Mouse (Mus musculus): ENCODE results near the gene Zfp687.

Gene Zfp687

GRCm38 (mm10) chr3:95016532-95017056 lies 1.3 kb upstream of the Zfp687 start:
- no peak for DNase-seq (ENCODE audit: low read depth, low spot score)

DNA sequence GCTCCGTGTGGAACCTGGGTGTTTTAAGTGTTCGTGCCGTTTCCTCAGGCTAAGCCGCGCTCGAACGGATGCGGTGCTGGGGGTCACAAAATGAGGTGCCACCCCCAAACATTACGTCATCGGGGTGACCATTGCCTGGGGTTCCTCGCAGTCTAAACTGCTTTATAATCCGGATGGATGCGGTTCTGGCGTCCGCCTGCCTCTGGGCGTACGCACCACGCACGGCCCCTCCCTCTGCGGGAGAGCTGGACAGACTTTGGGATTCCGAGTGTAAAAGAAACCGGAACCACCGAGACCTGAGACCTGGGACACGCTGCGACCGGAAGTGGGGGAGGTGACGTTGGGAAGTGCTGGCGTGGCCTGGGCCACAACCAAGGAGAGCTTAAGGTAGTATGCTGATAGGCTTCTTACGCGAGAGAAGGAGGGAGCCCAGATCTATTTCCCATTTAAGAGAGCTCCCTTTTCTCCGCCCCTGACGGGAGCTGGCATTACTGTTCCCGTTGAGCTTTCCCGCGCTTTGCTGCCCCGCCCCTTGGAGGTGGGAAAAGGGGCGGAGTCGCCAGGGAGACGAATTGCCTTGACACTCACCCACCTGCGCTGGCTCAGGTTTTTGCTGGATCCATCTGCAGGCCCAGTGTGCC lies 763 bp upstream of the Zfp687 start:
- DNase-seq (ENCODE audit: low read depth, low spot score) = peak; percentile 93

DNA sequence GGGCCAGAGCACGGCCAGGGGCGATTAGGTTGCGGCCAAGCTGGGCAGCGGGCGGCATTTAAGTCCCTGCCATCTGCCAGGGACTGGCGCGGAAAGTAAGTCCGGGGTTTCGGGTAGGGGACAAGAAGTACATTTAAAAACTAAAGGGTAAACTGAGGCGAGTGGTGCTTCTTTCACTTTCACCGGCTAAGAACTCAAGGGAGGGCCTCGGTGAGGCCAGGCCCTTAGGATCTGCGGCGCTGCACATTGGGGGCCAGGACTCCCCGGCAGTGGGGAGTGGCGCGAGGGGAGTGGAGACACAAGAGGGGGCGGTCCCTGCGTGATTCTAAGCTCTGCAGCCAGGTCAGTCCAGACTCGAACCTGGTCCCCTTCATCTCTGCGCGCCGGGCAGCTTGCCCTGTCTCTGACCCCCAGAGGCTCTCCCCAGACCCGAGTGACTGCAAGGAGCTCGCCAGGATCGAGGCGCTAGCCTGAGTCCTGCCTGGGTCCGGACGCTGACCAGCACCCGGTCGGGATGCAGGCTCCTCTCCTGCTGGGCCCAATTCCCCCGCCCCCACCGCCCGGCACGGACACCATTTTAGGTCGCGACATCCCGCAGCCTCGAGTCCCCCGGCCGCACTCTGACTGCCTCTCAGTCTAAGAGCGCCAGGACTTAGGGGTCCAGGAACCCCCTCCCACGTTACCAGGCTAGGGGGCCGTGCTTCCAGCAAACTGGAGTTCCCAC lies 658 bp downstream of the Zfp687 start:
- DNase-seq (ENCODE audit: low read depth, low spot score) = no peak

DNA sequence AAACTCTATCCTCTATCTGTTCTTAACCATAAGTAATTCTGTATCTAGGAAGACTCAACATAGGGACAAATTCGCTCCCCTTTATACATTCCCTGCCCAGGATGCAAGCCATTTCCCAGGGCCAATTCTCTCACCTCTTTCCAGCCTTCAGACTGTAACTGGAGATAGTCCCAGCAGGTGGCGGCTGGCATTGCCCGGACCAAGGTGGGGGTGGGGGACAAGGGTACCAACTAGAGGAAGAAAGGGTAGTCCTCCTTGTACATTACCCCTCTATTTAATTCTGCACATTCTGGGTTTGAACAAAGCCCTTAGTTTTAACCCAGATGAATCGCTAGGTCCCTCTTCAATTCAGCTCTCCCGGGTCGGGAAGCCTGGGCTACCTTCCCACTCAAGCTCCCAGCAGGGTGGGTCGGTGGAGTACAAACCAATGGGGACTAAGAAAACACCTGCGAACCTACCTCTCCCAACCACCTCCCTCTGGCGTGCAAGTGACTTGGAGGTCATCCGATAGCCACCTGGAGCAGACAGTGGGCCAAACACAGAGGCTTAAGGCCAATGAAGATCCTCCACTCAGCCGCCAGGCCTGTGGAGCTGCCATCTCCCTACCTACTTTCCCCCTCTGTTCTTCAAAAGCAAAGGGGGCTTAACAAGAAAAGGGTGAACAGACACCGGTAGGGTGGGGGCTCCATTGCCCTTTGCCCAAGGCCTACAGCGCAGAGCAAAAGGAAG lies 1.4 kb downstream of the Zfp687 start:
- no peak for DNase-seq (ENCODE audit: low read depth, low spot score)

DNA sequence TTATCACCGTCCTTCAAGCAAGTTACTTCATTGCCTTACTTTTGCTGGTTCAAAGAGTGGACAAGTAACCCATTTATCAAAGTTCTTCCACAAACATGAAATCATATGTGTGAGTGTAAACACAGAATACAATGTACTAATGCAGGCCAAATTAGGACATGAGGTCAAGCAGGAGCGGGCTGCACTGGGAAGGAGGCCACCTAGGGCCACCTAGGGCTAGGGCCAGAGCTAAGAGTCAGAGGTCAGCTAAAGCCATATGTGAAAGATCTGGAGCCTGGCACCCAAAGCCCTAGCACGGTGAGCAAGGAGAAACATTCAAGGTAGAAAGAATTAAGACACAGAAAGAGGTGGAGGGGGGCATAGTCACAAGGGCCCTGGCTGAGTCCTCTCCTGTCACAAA lies 2.3 kb downstream of the Zfp687 start:
- DNase-seq (ENCODE audit: low read depth, low spot score) = no peak

GRCm38 (mm10) chr3:95010396-95010795 lies 4.9 kb downstream of the Zfp687 start:
- DNase-seq (ENCODE audit: low read depth, low spot score) = no peak

DNA sequence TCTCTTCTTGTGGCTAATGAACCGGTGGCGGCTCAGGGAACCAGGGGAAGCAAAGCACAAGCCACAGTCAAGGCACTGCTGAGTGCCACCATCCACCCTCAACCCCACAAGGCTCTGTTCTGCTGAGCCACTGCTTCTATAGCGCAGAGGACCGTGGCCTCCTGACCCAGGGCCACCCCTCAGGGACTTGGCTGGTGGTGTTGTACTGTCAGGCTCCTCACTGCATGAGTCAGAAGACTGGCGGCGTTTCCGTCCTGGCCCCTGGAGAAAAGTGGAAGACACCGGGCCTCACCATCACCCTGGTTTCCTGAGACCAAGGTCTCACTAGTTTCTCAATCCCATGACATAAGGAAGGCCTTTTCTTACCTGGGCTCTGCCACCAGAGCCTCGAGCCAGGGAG lies 7.5 kb downstream of the Zfp687 start:
- no peak for DNase-seq (ENCODE audit: low read depth, low spot score)

GRCm38 (mm10) chr3:95005651-95006050 lies 9.6 kb downstream of the Zfp687 start:
- no peak for DNase-seq (ENCODE audit: low read depth, low spot score)

GRCm38 (mm10) chr3:95003273-95003672 lies 12.0 kb downstream of the Zfp687 start:
- DNase-seq (ENCODE audit: low read depth, low spot score) = no peak

GRCm38 (mm10) chr3:95002569-95002968 lies 12.7 kb downstream of the Zfp687 start:
- no peak for DNase-seq (ENCODE audit: low read depth, low spot score)

DNA sequence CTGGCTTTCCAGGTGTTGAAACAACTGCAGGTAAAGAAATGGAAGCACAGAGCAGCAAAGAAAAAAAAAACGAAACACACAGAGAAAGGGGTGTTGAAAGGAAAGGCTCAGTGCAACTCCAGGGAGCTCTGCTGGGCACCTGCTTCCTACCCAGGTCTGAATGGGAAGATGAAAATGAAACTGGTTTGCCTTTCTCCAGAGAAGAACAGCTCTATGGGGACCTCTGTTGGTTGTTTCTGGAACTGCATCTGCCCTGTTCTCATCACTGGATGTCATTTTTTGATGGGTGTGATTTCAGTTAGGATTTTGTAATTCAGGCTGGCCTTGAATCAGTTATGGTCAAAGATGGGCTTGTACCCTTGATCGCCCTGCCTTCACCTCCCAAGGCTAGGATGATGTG lies 18.3 kb downstream of the Zfp687 start:
- DNase-seq (ENCODE audit: low read depth, low spot score) = peak; percentile 75

GRCm38 (mm10) chr3:94989159-94989761 lies 26.0 kb downstream of the Zfp687 start:
- DNase-seq (ENCODE audit: low read depth, low spot score) = no peak

GRCm38 (mm10) chr3:94987578-94987977 lies 27.7 kb downstream of the Zfp687 start:
- DNase-seq (ENCODE audit: low read depth, low spot score) = no peak

GRCm38 (mm10) chr3:94985513-94985912 lies 29.7 kb downstream of the Zfp687 start:
- no peak for DNase-seq (ENCODE audit: low read depth, low spot score)

DNA sequence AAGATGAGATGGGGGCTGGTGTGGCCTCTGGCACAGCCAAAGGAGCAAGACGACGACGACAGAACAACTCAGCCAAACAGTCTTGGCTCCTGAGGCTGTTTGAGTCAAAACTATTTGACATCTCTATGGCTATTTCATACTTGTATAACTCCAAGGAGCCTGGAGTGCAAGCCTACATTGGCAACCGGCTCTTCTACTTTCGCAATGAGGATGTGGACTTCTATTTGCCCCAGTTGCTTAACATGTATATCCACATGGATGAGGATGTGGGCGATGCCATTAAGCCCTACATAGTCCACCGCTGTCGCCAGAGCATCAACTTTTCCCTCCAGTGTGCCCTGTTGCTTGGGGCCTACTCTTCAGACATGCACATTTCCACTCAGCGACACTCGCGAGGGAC lies 30.9 kb downstream of the Zfp687 start:
- DNase-seq (ENCODE audit: low read depth, low spot score) = no peak

GRCm38 (mm10) chr3:94974528-94975422 lies 40.5 kb downstream of the Zfp687 start, which contains the start of gene Pi4kb:
TSS of gene Pi4kb (plus strand) at chr3:94974731.
- peak; percentile 94 for DNase-seq (ENCODE audit: low read depth, low spot score)

DNA sequence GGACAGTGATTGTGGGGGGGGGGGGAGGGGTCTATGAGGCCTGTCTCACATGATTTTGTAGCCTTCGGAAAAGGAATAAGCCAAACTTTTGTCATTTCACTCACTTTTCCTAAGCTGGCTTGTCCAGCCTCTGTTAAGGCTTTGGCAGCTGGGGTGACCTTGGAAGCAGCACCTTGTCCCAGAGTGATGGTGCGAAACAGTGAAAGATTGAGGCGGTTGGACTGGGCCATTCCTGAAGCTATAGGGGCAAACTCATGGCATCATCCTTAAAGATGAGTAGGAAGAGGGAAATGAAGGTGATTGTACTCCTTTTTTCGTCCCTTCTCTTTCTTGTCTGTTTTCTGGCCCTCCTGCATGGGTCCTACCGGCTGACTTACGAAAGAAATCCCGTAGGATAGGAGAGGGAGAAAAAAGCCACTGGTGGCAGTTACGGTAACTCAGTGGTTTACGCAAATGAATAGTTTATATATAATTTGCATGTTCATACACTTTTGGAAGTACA lies 41.2 kb downstream of the Zfp687 start:
- DNase-seq (ENCODE audit: low read depth, low spot score) = no peak

DNA sequence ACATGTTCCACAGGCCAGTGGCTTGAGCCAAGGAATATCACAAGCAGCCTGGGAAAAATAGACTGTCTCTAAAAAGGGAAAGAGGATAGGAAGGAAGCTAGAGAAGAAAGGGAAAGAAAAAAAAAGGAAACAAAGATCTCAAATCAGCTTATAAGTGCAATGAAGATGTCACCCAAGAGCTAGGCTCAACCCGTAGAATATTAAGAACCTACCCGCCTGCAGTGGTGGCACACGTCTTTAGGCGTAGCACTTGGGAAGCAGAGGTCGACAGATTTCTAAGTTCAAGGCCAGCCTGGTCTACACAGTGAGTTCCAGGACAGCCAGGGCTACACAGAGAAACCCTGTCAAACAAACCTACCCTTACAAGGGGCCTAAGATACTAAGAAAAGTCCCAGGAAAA lies 41.6 kb downstream of the Zfp687 start:
- no peak for DNase-seq (ENCODE audit: low read depth, low spot score)

- DNase-seq (ENCODE audit: low read depth, low spot score) = no peak
Measured at GRCm38 (mm10) chr3:94972552-94972951, 42.7 kb downstream of the Zfp687 start.

- no peak for DNase-seq (ENCODE audit: low read depth, low spot score)
Measured at GRCm38 (mm10) chr3:94965878-94966277, 49.4 kb downstream of the Zfp687 start.

DNA sequence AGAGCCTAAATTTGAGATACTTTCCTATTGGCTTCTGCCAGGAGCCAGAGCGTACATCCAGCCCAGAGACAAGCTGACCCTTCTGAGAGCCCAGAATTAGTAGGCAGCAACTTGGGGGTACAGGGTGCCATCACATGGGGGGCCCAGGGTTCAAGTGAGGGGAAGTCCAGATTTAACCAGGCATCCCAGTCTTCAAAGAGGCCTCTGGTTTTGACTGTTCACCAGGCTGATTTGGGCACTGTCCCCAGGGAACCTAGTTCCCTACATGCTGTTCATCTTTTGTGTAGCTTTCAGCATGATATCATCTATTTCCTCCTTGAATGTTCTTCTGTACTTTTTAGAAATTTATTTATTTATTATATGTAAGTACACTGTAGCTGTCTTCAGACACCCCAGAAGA lies 50.3 kb downstream of the Zfp687 start:
- DNase-seq (ENCODE audit: low read depth, low spot score) = no peak

All from forelimb bud, embryonic 11.5 days (tissue).